Mouse (Mus musculus) frontal cortex, adult 2 months (tissue): ENCODE measurements at regions not wholly inside any gene's neighbourhood (a gene's known extent, or its start where the extent isn't known, plus 50 kb on each side); places are given as distances from the start of the nearest gene placed in this dataset.

Experiments used
- DNase-seq, 2 experiments: peaks; one replicate each; pipeline ENCODE4 v3.0.0; 2022; ENCODE audit warnings: low spot score in 1 of 2; ENCODE audit errors: extremely low spot score in 1 of 2

GRCm38 (mm10) chr4:70952671-70953070 is 417.9 kb upstream of the Megf9 start:
- peak; percentile 7 to 62 for DNase-seq

- DNase-seq: no peak
These were observed 405.4 kb upstream of the Megf9 start for GRCm38 (mm10) chr4:70940146-70940545.

- no peak for DNase-seq
These were observed 399.3 kb upstream of the Megf9 start for GRCm38 (mm10) chr4:70934140-70934539.

- DNase-seq: no peak
These were observed 387.3 kb upstream of the Megf9 start for GRCm38 (mm10) chr4:70921972-70922692.

- DNase-seq: no peak
These were observed 379.8 kb upstream of the Megf9 start for GRCm38 (mm10) chr4:70914566-70914965.

- peak in 1 of 2 experiments; percentile 3 for DNase-seq
These were observed 372.3 kb upstream of the Megf9 start for GRCm38 (mm10) chr4:70906771-70907749.
